Mouse (Mus musculus): Measurements from ENCODE around the gene Rora.

Gene Rora

GRCm38 (mm10) chr9:69183888-69184287, 530.3 kb downstream of the Rora start:
- Histone ChIP-seq H3K27me3 (ENCODE audit: control insufficient read depth, insufficient read depth, low read length, poor library complexity, severe bottlenecking) (no peaks in the 10 kb centered on the region), H3K36me3 (ENCODE audit: control insufficient read depth, insufficient read depth, low read length, poor library complexity, severe bottlenecking) (no peaks in the 10 kb centered on the region)
- no peak for DNase-seq (ENCODE audit: low read depth, low spot score)

GRCm38 (mm10) chr9:69190726-69191125, 537.1 kb downstream of the Rora start:
- Histone ChIP-seq H3K27me3 (ENCODE audit: control insufficient read depth, insufficient read depth, low read length, poor library complexity, severe bottlenecking) (no peaks in the 10 kb centered on the region), H3K36me3 (ENCODE audit: control insufficient read depth, insufficient read depth, low read length, poor library complexity, severe bottlenecking) (no peaks in the 10 kb centered on the region)
- no peak for DNase-seq (ENCODE audit: low read depth, low spot score)

GRCm38 (mm10) chr9:69192446-69192845, 538.9 kb downstream of the Rora start:
- no peaks in the 10 kb centered on the region for H3K36me3 ChIP-seq (ENCODE audit: control insufficient read depth, insufficient read depth, low read length, poor library complexity, severe bottlenecking)
- DNase-seq (ENCODE audit: low read depth, low spot score), result no peak
- no peaks in the 10 kb centered on the region for H3K27me3 ChIP-seq (ENCODE audit: control insufficient read depth, insufficient read depth, low read length, poor library complexity, severe bottlenecking)

GRCm38 (mm10) chr9:69194638-69195605, 541.3 kb downstream of the Rora start:
- Histone ChIP-seq H3K27me3 (ENCODE audit: control insufficient read depth, insufficient read depth, low read length, poor library complexity, severe bottlenecking) (no peaks in the 10 kb centered on the region), H3K36me3 (ENCODE audit: control insufficient read depth, insufficient read depth, low read length, poor library complexity, severe bottlenecking) (no peaks in the 10 kb centered on the region)
- no peak for DNase-seq (ENCODE audit: low read depth, low spot score)

GRCm38 (mm10) chr9:69213796-69214195, 560.2 kb downstream of the Rora start:
- no peak for DNase-seq (ENCODE audit: low read depth, low spot score)
- Histone ChIP-seq H3K27me3 (ENCODE audit: control insufficient read depth, insufficient read depth, low read length, poor library complexity, severe bottlenecking) (no peaks in the 10 kb centered on the region), H3K36me3 (ENCODE audit: control insufficient read depth, insufficient read depth, low read length, poor library complexity, severe bottlenecking) (no peaks in the 10 kb centered on the region)

GRCm38 (mm10) chr9:69224841-69225240, 571.3 kb downstream of the Rora start:
- Histone ChIP-seq H3K36me3 (ENCODE audit: control insufficient read depth, insufficient read depth, low read length, poor library complexity, severe bottlenecking) (no peaks in the 10 kb centered on the region), H3K27me3 (ENCODE audit: control insufficient read depth, insufficient read depth, low read length, poor library complexity, severe bottlenecking) (no peaks in the 10 kb centered on the region)
- DNase-seq (ENCODE audit: low read depth, low spot score), result no peak

GRCm38 (mm10) chr9:69226424-69226823, 572.8 kb downstream of the Rora start:
- H3K27me3 ChIP-seq (ENCODE audit: control insufficient read depth, insufficient read depth, low read length, poor library complexity, severe bottlenecking), result no peaks in the 10 kb centered on the region
- DNase-seq (ENCODE audit: low read depth, low spot score), result no peak
- no peaks in the 10 kb centered on the region for H3K36me3 ChIP-seq (ENCODE audit: control insufficient read depth, insufficient read depth, low read length, poor library complexity, severe bottlenecking)

- Histone ChIP-seq H3K36me3 (ENCODE audit: control insufficient read depth, insufficient read depth, low read length, poor library complexity, severe bottlenecking) (no peaks in the 10 kb centered on the region), H3K27me3 (ENCODE audit: control insufficient read depth, insufficient read depth, low read length, poor library complexity, severe bottlenecking) (no peaks in the 10 kb centered on the region)
- no peak for DNase-seq (ENCODE audit: low read depth, low spot score)
These were observed 574.2 kb downstream of the Rora start for GRCm38 (mm10) chr9:69227806-69228205.

GRCm38 (mm10) chr9:69229935-69230334, 576.3 kb downstream of the Rora start:
- no peaks in the 10 kb centered on the region for H3K36me3 ChIP-seq (ENCODE audit: control insufficient read depth, insufficient read depth, low read length, poor library complexity, severe bottlenecking)
- no peak for DNase-seq (ENCODE audit: low read depth, low spot score)

GRCm38 (mm10) chr9:69234526-69234925, 580.9 kb downstream of the Rora start:
- DNase-seq (ENCODE audit: low read depth, low spot score), result no peak
- H3K36me3 ChIP-seq (ENCODE audit: control insufficient read depth, insufficient read depth, low read length, poor library complexity, severe bottlenecking), result no peaks in the 10 kb centered on the region
- no peaks in the 10 kb centered on the region for H3K27me3 ChIP-seq (ENCODE audit: control insufficient read depth, insufficient read depth, low read length, poor library complexity, severe bottlenecking)

More at GRCm38 (mm10) chr9:69229935-69230334, 576.3 kb downstream of the Rora start:
- H3K27me3 ChIP-seq (ENCODE audit: control insufficient read depth, insufficient read depth, low read length, poor library complexity, severe bottlenecking), result no peaks in the 10 kb centered on the region

- no peak for DNase-seq (ENCODE audit: low read depth, low spot score)
- Histone ChIP-seq H3K27me3 (ENCODE audit: control insufficient read depth, insufficient read depth, low read length, poor library complexity, severe bottlenecking) (no peaks in the 10 kb centered on the region), H3K36me3 (ENCODE audit: control insufficient read depth, insufficient read depth, low read length, poor library complexity, severe bottlenecking) (no peaks in the 10 kb centered on the region)
These were observed 583.7 kb downstream of the Rora start for GRCm38 (mm10) chr9:69237316-69237715.

- no peak for DNase-seq (ENCODE audit: low read depth, low spot score)
- H3K36me3 ChIP-seq (ENCODE audit: control insufficient read depth, insufficient read depth, low read length, poor library complexity, severe bottlenecking), result no peaks in the 10 kb centered on the region; the same call in 1 of the 2 replicates
- H3K27me3 ChIP-seq (ENCODE audit: control insufficient read depth, insufficient read depth, low read length, poor library complexity, severe bottlenecking), result no peaks in the 10 kb centered on the region
These were observed 589.0 kb downstream of the Rora start for GRCm38 (mm10) chr9:69242538-69242937.

GRCm38 (mm10) chr9:69243626-69244025, 590.0 kb downstream of the Rora start:
- no peaks in the 10 kb centered on the region for H3K27me3 ChIP-seq (ENCODE audit: control insufficient read depth, insufficient read depth, low read length, poor library complexity, severe bottlenecking)
- H3K36me3 ChIP-seq (ENCODE audit: control insufficient read depth, insufficient read depth, low read length, poor library complexity, severe bottlenecking), result no peaks in the 10 kb centered on the region; the same call in 1 of the 2 replicates
- DNase-seq (ENCODE audit: low read depth, low spot score), result no peak

GRCm38 (mm10) chr9:69246225-69246624, 592.6 kb downstream of the Rora start:
- H3K36me3 ChIP-seq (ENCODE audit: control insufficient read depth, insufficient read depth, low read length, poor library complexity, severe bottlenecking), result no peaks in the 10 kb centered on the region; the same call in 1 of the 2 replicates
- H3K27me3 ChIP-seq (ENCODE audit: control insufficient read depth, insufficient read depth, low read length, poor library complexity, severe bottlenecking), result no peaks in the 10 kb centered on the region
- DNase-seq (ENCODE audit: low read depth, low spot score), result no peak

GRCm38 (mm10) chr9:69249586-69249985, 596.0 kb downstream of the Rora start:
- no peaks in the 10 kb centered on the region for H3K27me3 ChIP-seq (ENCODE audit: control insufficient read depth, insufficient read depth, low read length, poor library complexity, severe bottlenecking)
- no peaks in the 10 kb centered on the region for H3K36me3 ChIP-seq (ENCODE audit: control insufficient read depth, insufficient read depth, low read length, poor library complexity, severe bottlenecking)
- no peak for DNase-seq (ENCODE audit: low read depth, low spot score)

All from splenic B cell, adult 2 months (primary cell).